ENCODE assay signal across 19 mouse cellular contexts in the genomic region with DNA sequence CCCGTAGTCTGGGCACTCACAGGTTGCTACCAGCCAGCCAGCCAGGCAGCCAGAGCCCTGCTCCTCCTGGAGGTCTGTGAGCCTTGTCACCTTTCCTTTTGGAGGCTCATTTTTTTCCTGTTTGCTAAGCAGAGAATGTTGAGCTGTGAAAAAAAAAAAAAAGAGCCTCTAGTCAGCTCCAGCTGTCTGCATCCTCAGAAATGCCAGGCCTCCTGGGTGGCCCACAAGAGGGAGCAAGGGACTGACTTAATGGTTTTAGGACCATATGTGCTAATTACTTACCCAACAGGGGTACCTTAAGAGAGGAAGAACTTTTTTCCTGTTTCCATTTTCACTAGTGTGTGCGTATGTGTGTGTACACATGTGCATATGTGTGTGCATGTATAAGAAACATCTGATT.
DNase-seq lines count a peak whose midpoint lies in the region; ATAC-seq and TF ChIP-seq lines count a peak whose summit lies in the region.
"Had no signal": no experiment of that assay in that cellular context is flagged by ENCODE, and none has a peak within 500 bp of the region (broad histone marks: within the 10 kb centered on the region; RNA-seq: fewer than 3 reads in every experiment).

No protein-coding gene starts in this region.

- no peaks in the 10 kb centered on the region for H3K9me3 ChIP-seq in forebrain, postnatal 0 days (ENCODE audit: low read length)
- H3K9me3 ChIP-seq in forebrain, embryonic 10.5 days = peaks cover 5% of the 10 kb centered on the region; the same call in 1 of the 2 replicates
- H3K9me3 ChIP-seq in lung, postnatal 0 days (ENCODE audit: low read length) = no peaks in the 10 kb centered on the region
- H3K9me3 ChIP-seq: embryonic facial prominence, embryonic 15.5 days; heart, embryonic 10.5 days; neural tube, embryonic 12.5 days had no signal

- no peak for TF ChIP-seq EP300 in lung, postnatal 0 days (IDR thresholded peaks at IDR 0.05)

- no peaks in the 10 kb centered on the region for H3K36me3 ChIP-seq in forebrain, postnatal 0 days (ENCODE audit: insufficient read depth)
- H3K36me3 ChIP-seq in forebrain, embryonic 10.5 days (replicated peaks) = peaks cover 12% of the 10 kb centered on the region
- no peaks in the 10 kb centered on the region for H3K36me3 ChIP-seq in lung, postnatal 0 days (ENCODE audit: insufficient read depth, low read length)
- H3K36me3 ChIP-seq: embryonic facial prominence, embryonic 15.5 days; heart, embryonic 10.5 days; neural tube, embryonic 12.5 days had no signal

- no peak for DNase-seq in forebrain, postnatal 0 days
- no peak for DNase-seq in forebrain, embryonic 10.5 days (ENCODE audit: extremely low spot score, low spot score)
- peak; percentile 34 for DNase-seq in kidney, adult 8-10 months
- DNase-seq in kidney, adult 18-20 months = no peak
- DNase-seq in lung, postnatal 0 days (ENCODE audit: low spot score) = peak; percentile 39
- no peak for DNase-seq in lung, adult 18-20 months
- DNase-seq in kidney, postnatal 25 days = peak; percentile 41 to 66
- no peak for DNase-seq in cerebellum, adult 18-20 months
- DNase-seq: cerebellum, adult 11-12 months; heart, postnatal 36 days; right cerebral cortex, postnatal 25 days; thymus, postnatal 4 days had no signal

- no peaks in the 10 kb centered on the region for H3K4me1 ChIP-seq in forebrain, postnatal 0 days (ENCODE audit: insufficient read depth)
- H3K4me1 ChIP-seq in forebrain, embryonic 10.5 days = peaks cover 11% of the 10 kb centered on the region
- H3K4me1 ChIP-seq in lung, postnatal 0 days (ENCODE audit: insufficient read depth, low read depth, low read length) = no peaks in the 10 kb centered on the region

- peak; percentile 44 for TF ChIP-seq CTCF in forebrain, postnatal 0 days (IDR thresholded peaks at IDR 0.05; ENCODE audit: low read depth)
- TF ChIP-seq CTCF in lung, postnatal 0 days (IDR thresholded peaks at IDR 0.05) = peak; percentile 54

- H3K9ac ChIP-seq in forebrain, postnatal 0 days = no peak overlapping the region
- no peak overlapping the region for H3K9ac ChIP-seq in lung, postnatal 0 days (replicated peaks; ENCODE audit: low read depth)
- H3K9ac ChIP-seq: embryonic facial prominence, embryonic 15.5 days; neural tube, embryonic 12.5 days had no signal

- ATAC-seq in forebrain, postnatal 0 days = 0 out of 2 replicates have a peak, but pooled peaks have one; percentile 20
- ATAC-seq in lung, postnatal 0 days = no peak
- ATAC-seq: forebrain, embryonic 16.5 days; midbrain, embryonic 16.5 days; Patski had no signal

- H3K4me3 ChIP-seq in forebrain, postnatal 0 days (ENCODE audit: low read depth, low read length) = no peak overlapping the region
- H3K4me3 ChIP-seq in forebrain, embryonic 10.5 days = no peak overlapping the region
- no peak overlapping the region for H3K4me3 ChIP-seq in lung, postnatal 0 days (ENCODE audit: low read depth, low read length)
- H3K4me3 ChIP-seq: embryonic facial prominence, embryonic 15.5 days; heart, embryonic 10.5 days; neural tube, embryonic 12.5 days had no signal

- no peak overlapping the region for H3K27ac ChIP-seq in forebrain, postnatal 0 days (ENCODE audit: low read depth, low read length)
- H3K27ac ChIP-seq in forebrain, embryonic 10.5 days = no peak overlapping the region
- H3K27ac ChIP-seq in lung, postnatal 0 days (ENCODE audit: low read length) = no peak overlapping the region
- H3K27ac ChIP-seq: embryonic facial prominence, embryonic 15.5 days; heart, embryonic 10.5 days; macrophage; neural tube, embryonic 12.5 days had no signal

- no peak overlapping the region for H3K4me2 ChIP-seq in forebrain, postnatal 0 days (ENCODE audit: low read depth)
- no peak overlapping the region for H3K4me2 ChIP-seq in lung, postnatal 0 days (replicated peaks; ENCODE audit: low read depth, low read length)
- H3K4me2 ChIP-seq: embryonic facial prominence, embryonic 15.5 days; neural tube, embryonic 12.5 days had no signal

- 74% methylated on average over 2 of the region's 2 CpGs for WGBS in forebrain, postnatal 0 days
- WGBS in forebrain, embryonic 10.5 days = 91% methylated on average over 2 of the region's 2 CpGs
- WGBS in lung, postnatal 0 days = 79% methylated on average over 2 of the region's 2 CpGs

- H3K27me3 ChIP-seq in forebrain, postnatal 0 days (ENCODE audit: insufficient read depth, low read length) = no peaks in the 10 kb centered on the region
- no peaks in the 10 kb centered on the region for H3K27me3 ChIP-seq in forebrain, embryonic 10.5 days (ENCODE audit: poor library complexity, severe bottlenecking)
- H3K27me3 ChIP-seq in lung, postnatal 0 days (replicated peaks; ENCODE audit: insufficient read depth, low read length) = no peaks in the 10 kb centered on the region
- H3K27me3 ChIP-seq: embryonic facial prominence, embryonic 15.5 days; neural tube, embryonic 12.5 days had no signal

Comparison
In these comparisons a context has a peak if more than half of its experiments do, and no peak if none do; other contexts are left out.
1. DNase-seq: peak in kidney, adult 8-10 months (2 of 2), lung, postnatal 0 days (single experiment) and kidney, postnatal 25 days (2 of 2); none in forebrain, postnatal 0 days (single experiment), forebrain, embryonic 10.5 days (single experiment), kidney, adult 18-20 months (single experiment), lung, adult 18-20 months (0 of 2) and cerebellum, adult 18-20 months (0 of 2).